Mouse (Mus musculus): Measurements from ENCODE around the gene Defb19. TPM values are rescaled to one million over a fixed set of nuclear protein-coding genes. Genes with fewer than 3 reads are reported as not detected.

Defb19 gene
- polyA plus RNA-seq, 1 experiment = not detected

- Histone ChIP-seq H3K4me3 (ENCODE audit: extremely low read depth, insufficient read depth, insufficient read length) (no peak overlapping the region), H3K36me3 (ENCODE audit: control insufficient read depth, insufficient read depth, low read length) (no peaks in the 10 kb centered on the region), H3K27ac (ENCODE audit: insufficient read depth, low read length) (no peak overlapping the region), H3K27me3 (ENCODE audit: control insufficient read depth, insufficient read depth, low read length) (no peaks in the 10 kb centered on the region), H3K4me1 (ENCODE audit: control insufficient read depth, insufficient read depth, insufficient read length) (no peaks in the 10 kb centered on the region)
- WGBS = 29% methylated on average over 9 of the region's 9 CpGs
- TF ChIP-seq CTCF (IDR thresholded peaks at IDR 0.05; ENCODE audit: extremely low read depth, insufficient read depth, insufficient read length, insufficient replicate concordance) = no peak
- TF ChIP-seq POLR2A (IDR thresholded peaks at IDR 0.05; ENCODE audit: low read depth, low read length) = no peak
- DNase-seq (ENCODE audit: low read depth in 1 of 2, low spot score in 2 of 2) = no peak
These were observed 38.1 kb downstream of the Defb19 start for GRCm38 (mm10) chr2:152541979-152542378.

- Histone ChIP-seq H3K36me3 (ENCODE audit: control insufficient read depth, insufficient read depth, low read length) (no peaks in the 10 kb centered on the region), H3K27ac (ENCODE audit: insufficient read depth, low read length) (no peak within 1 kb of the TSS), H3K4me3 (ENCODE audit: extremely low read depth, insufficient read depth, insufficient read length) (no peak within 1 kb of the TSS)
These were observed 40.0 kb downstream of the Defb19 start, which contains the start of gene Defb29 for GRCm38 (mm10) chr2:152539944-152540710. Gene Defb29, minus strand, starts transcription at chr2:152540098.

More at GRCm38 (mm10) chr2:152539944-152540710, 40.0 kb downstream of the Defb19 start, which contains the start of gene Defb29:
- Histone ChIP-seq H3K4me1 (ENCODE audit: control insufficient read depth, insufficient read depth, insufficient read length) (no peaks in the 10 kb centered on the region), H3K27me3 (ENCODE audit: control insufficient read depth, insufficient read depth, low read length) (no peaks in the 10 kb centered on the region)
- 63% methylated on average over 13 of the region's 13 CpGs for WGBS
- TF ChIP-seq POLR2A (IDR thresholded peaks at IDR 0.05; ENCODE audit: low read depth, low read length) = no peak
- no peak for TF ChIP-seq CTCF (IDR thresholded peaks at IDR 0.05; ENCODE audit: extremely low read depth, insufficient read depth, insufficient read length, insufficient replicate concordance)
- no peak for DNase-seq (ENCODE audit: low read depth in 1 of 2, low spot score in 2 of 2)

Other genes starting within 250 kb of the Defb19 start
- gene Rbck1, start 247.7 kb downstream of the Defb19 start, polyA plus RNA-seq (2012; rRNA removed) = 326 and 431 TPM in 2 replicates
- gene Trib3, start 236.3 kb downstream of the Defb19 start, polyA plus RNA-seq (2012; rRNA removed) = 0.65 and 1.0 TPM in 2 replicates
- gene Nrsn2, start 203.7 kb downstream of the Defb19 start, polyA plus RNA-seq (2012; rRNA removed) = not detected in 2 replicates
- gene Sox12, start 182.2 kb downstream of the Defb19 start, polyA plus RNA-seq (2012; rRNA removed) = 4.0 and 4.6 TPM in 2 replicates
- 1.8 and 2.7 TPM in 2 replicates for gene Zcchc3, start 165.3 kb downstream of the Defb19 start, polyA plus RNA-seq (2012; rRNA removed)
- gene 6820408C15Rik, start 164.7 kb downstream of the Defb19 start, polyA plus RNA-seq (2012; rRNA removed) = 0.12 TPM in 1 of 2 replicates, not detected in the other
- gene Defb23, start 115.7 kb downstream of the Defb19 start, polyA plus RNA-seq (2012; rRNA removed) = not detected in 2 replicates
- gene Defb20, start 103.2 kb downstream of the Defb19 start, polyA plus RNA-seq (2012; rRNA removed) = not detected in 2 replicates
- gene Defb22, start 90.2 kb downstream of the Defb19 start, polyA plus RNA-seq (2012; rRNA removed) = not detected in 2 replicates
- gene Defb26, start 68.6 kb downstream of the Defb19 start, polyA plus RNA-seq (2012; rRNA removed) = not detected in 2 replicates
- gene Defb28, start 62.1 kb downstream of the Defb19 start, polyA plus RNA-seq (2012; rRNA removed) = not detected in 2 replicates
- gene Defb29, start 40.2 kb downstream of the Defb19 start, polyA plus RNA-seq (2012; rRNA removed) = not detected in 2 replicates
- not detected in 2 replicates for gene Gm17416, start 11.0 kb downstream of the Defb19 start, polyA plus RNA-seq (2012; rRNA removed)
- gene Defb21, start 7.6 kb downstream of the Defb19 start, polyA plus RNA-seq (2012; rRNA removed) = not detected in 2 replicates
- not detected in 2 replicates for gene Defb45, start 19.1 kb upstream of the Defb19 start, polyA plus RNA-seq (2012; rRNA removed)
- gene Defb36, start 24.0 kb upstream of the Defb19 start, polyA plus RNA-seq (2012; rRNA removed) = not detected in 2 replicates
- 0.65 TPM in 1 of 2 replicates, not detected in the other for gene Defb25, start 42.7 kb upstream of the Defb19 start, polyA plus RNA-seq (2012; rRNA removed)
- gene Rem1, start 46.6 kb upstream of the Defb19 start, polyA plus RNA-seq (2012; rRNA removed) = 8.6 and 9.8 TPM in 2 replicates
- 82.8 and 145 TPM in 2 replicates for gene H13, start 89.1 kb upstream of the Defb19 start, polyA plus RNA-seq (2012; rRNA removed)
- gene Mcts2, start 106.7 kb upstream of the Defb19 start, polyA plus RNA-seq (2012; rRNA removed) = 0.79 and 1.5 TPM in 2 replicates
- gene Id1, start 155.9 kb upstream of the Defb19 start, polyA plus RNA-seq (2012; rRNA removed) = 53.5 and 84.4 TPM in 2 replicates
- gene Cox4i2, start 173.9 kb upstream of the Defb19 start, polyA plus RNA-seq (2012; rRNA removed) = 0.56 and 0.59 TPM in 2 replicates

Data from spleen, adult 2 months (tissue).